Mouse (Mus musculus): ENCODE measurements around the gene Atg2a.
"Not testable (repeated sequence)": the region's sequence is repeated elsewhere in the genome, so short reads cannot be mapped to it uniquely, and the experiment has no call there.

The Atg2a gene

DNA sequence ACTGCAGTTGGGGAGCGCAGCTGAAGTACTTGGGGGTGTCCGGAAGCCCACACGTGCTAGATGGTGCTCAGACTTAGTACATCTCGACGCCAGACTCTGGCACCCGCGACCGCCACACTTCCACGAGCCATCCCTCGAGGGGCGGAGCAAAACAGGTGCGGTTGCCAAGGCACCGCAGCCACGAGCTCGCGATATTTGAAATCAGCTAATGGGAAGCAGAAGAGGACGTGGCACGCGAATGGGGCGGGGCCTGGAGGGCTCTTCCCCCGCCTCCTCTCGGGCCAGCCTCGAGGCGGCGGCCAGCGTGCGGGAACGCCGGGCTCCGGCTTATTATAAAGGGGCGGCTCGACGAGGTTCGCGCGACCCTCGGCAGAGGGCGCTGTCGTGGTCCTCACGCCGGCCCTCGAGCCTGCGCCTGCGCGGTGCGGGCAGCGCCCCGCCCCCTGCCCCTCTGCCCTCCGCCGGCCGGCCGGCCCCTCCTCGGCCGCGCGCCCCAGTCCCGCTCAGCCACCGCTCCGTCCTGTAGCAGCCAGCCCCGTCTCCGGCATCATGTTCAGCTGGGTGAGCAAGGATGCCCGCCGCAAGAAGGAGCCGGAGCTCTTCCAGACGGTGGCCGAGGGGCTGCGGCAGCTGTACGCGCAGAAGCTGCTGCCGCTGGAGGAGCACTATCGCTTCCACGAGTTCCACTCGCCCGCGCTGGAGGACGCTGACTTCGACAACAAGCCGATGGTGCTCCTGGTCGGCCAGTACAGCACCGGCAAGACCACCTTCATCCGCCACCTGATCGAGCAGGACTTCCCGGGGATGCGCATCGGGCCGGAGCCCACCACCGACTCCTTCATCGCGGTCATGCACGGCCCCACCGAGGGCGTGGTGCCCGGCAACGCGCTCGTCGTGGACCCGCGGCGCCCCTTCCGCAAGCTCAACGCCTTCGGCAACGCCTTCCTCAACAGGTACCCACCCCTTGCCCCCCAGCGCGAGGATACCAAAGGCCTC, 35.3 kb downstream of the Atg2a start, which contains the start of gene Ehd1:
TSS of gene Ehd1 (plus strand) at position 300 of the 996 bp plus-strand sequence.
- peak; percentile 99 for DNase-seq

GRCm38 (mm10) chr19:6277661-6278438, 36.4 kb downstream of the Atg2a start:
- peak; percentile 83 to 90 for DNase-seq

GRCm38 (mm10) chr19:6278439-6279073, 37.1 kb downstream of the Atg2a start:
- DNase-seq = no peak

DNA sequence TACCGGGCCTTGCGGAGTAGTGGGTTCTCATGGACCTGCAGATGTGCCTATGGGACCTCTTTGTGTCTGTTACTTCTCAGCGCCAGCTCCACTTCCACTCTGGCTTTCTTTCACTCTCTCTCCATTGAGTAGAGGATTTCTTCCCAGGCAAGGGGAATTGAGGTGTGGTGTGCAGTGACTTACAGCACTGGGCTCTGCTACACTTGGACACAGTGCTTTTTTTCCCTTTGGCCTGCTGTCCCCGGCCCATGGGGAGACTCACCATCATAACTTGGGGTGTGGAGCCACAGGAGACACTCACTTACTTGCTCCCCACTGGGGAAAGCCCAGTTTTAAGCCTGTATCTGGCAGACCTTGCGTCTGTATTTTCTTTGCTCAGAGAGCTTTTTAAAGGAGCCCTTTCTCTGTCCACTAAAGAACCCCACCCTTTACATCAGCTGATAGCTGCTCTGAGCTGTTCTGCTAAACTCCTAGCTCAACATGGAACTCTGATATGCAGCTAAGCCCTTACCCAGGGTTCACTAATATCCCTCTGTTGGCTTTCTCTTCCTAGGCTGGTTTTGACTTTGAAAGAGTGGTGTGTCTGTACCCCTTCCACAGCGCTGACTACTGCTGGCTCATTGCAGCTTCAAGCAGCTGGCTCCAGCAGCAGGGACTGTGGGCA, 38.1 kb downstream of the Atg2a start:
- no peak for DNase-seq

DNA sequence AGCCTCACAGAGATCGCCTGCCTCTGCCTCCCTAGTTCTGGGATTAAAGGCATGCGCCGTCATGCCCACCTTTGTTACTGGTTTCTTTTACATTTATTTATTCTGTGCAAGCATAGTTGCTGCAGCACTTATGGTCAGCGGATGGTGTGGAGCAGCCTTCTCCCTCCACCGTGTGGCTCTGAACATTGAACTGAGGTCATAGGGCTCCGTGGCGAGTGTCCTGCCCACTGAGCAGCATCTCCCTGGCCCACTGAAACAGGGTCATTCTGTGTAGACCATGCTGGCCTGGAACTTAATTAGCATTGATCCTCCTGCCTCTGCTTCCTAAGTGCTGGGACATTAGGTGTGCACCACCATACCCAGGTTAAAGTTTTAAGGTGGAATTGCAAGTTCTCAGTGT, 39.1 kb downstream of the Atg2a start:
- no peak for DNase-seq

GRCm38 (mm10) chr19:6281122-6282020, 39.9 kb downstream of the Atg2a start:
- DNase-seq = no peak

GRCm38 (mm10) chr19:6283001-6283400, 41.5 kb downstream of the Atg2a start:
- DNase-seq = no peak

GRCm38 (mm10) chr19:6284502-6284901, 43.0 kb downstream of the Atg2a start:
- no peak for DNase-seq

DNA sequence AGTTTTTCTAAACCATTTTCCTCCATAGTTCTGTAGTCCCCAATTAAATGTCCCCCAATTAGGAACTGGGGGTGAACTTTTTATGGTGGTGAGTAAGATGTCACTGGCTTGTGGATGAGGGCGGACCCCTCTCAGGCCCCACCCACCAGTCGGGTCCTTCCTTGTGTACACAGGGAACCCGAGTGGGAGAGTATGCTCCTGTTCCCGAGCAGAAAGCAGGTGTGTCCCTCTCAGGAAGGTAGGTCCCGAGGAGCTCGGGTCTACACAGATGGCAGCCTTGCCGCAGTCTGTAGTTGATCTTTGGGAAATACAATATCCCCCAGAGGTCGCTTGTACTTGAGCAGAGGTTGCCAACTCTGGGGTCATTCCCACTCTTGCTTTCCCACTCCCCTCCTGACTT, 43.8 kb downstream of the Atg2a start:
- DNase-seq = no peak

DNA sequence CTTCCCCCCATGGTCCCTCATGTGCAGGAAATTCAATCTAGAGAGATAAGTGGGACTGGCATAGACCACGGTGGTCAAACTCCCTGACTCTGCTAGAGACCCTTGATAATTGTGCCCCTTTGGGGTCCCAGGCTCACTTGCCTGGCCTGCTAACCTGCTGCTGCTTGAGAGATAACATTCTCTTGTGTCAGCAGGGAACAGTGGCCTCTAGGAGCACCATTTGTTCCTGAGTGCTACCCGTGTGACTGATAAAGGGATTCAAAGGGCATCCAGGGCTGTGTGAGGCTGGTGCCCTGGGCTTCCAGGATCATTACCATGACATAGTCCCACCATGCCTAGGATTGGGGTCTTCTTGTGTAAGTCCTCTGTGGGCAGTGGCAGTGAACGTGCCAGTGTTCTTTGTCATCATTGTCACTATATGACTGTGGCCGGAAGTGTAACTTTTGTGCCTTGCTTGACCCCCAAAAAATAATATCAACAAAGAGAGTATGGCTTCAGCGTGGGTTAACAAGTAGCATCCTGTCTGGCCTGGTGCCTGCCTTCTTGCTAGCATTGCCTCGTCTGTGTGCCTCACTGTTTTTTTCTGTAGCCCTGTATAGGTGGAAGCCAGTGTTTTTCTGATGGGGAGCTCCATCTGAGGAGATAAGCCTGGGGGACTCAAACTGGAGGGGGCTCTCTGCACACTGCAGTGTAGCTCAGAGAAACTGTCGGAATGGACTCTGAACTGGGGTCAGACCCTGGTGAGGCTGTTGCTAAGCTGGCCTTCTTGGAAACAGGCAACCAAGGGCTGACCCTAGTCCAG, 44.4 kb downstream of the Atg2a start:
- peak; percentile 62 to 77 for DNase-seq

- DNase-seq = no peak
Observed at GRCm38 (mm10) chr19:6286434-6287401, 45.2 kb downstream of the Atg2a start.

DNA sequence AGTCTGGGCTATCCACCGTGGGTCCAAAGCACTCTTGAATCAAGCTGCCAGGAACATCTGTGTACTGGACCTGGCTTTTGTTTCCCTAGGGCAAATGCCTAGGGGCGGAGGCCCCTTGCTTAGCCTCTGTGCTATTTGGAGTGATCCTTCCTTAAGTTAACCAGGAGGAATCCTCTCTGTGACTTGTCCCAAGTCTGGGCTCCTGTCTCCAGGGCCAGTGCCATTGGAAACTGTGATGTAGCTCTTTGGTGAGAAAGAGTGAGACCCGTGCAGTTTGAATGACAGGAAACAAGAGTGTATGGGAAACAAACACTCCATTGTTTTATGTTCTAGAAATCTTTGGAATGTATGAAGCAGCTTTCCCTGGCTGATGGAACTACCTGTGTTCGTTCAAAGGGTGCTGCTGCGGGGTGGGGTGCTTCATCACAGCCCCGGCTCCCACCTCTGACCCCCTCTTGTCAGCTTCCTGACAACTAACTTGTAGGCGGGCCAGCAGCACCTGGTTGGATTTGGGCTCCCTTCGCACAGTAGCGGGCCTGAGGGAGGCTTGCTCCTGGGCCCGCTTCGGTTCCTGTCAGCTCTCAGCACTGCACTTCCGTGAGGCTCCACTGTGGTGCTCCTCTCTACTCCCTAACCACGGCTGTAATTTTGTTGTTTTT, 46.9 kb downstream of the Atg2a start:
- DNase-seq = peak in 1 of 2 experiments; percentile 54

DNA sequence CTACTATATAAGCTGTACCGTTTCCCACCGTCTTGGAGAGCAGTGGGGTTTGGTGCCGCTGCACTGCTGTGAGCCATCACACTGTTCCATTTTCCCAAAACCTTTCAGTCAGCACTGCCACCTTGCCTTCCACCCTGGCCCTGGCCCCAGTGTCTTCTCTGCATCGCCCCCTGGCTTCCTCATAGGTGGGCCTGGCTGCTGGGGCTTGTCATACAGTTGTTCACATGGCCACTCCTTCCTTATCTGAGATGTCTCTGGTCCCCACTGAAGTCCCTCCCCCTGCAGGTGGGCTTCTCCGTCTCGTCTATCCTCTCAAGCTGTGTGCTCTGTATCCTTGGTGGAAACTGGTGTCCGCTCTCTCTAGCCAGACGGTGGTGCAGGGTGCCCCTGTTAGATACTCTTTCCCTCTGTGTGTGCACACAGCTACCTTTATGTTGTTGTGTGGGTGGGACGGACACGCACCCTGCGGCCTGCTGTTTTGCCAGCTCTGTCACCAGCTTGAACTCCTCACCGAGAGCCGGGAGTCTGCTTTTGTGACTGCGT, 48.3 kb downstream of the Atg2a start:
- no peak for DNase-seq

GRCm38 (mm10) chr19:6290720-6291116, 49.2 kb downstream of the Atg2a start:
- DNase-seq = not testable (repeated sequence)

DNA sequence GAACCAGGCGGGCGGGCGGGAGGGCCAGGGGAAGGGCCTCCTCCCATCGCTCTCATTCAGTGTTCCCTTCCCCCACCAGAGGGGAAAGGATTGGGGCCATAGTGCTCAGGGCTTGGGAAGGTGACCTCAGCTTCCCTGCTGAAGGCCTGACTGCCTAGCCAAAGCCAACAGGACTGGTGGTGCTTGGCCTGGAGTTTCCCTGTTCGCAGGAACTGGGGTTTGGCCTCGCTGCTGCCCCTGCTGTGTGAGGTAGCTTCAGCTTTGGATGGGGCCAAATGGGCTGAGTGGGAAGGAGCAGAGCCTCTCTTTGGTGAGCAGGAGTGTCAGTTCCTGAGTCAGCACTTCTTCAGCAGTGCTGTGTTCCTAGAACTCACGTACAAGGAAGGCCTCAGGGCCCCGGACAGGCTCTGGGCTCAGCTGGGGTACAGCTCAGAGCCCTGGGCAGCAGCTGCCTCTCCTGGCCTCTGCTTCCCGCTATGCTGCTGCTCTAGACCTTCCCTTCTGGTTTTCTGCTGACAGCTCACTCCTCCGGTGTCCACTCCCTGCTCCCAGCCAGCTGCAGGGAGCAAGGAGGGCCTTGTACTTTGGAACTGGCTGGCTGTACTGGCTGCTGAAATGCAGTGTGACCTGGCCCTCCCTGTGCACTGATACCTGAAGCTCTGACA, 49.8 kb downstream of the Atg2a start:
- no peak for DNase-seq

DNA sequence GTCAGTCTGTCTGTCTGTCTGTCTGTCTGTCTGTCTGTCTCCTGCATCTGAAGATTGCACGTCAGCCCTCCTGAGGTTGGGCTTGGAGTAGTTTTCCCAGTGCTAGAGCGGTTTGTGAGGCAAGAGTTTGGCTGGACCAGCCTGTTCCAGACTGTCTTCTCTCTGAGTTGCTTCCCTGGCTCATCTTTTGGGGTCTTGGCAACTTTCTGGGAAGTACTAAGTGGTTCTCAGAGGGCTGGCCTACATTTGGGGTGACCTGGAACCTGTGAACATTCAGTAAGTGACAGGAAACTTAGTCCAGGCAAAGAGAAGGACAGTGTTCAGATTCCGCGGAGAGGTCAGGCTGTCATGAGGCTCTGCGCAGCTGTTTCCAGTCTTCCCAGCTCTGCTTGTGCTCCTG, 50.8 kb downstream of the Atg2a start:
- no peak for DNase-seq

- DNase-seq = no peak
Observed at GRCm38 (mm10) chr19:6294301-6294700, 52.8 kb downstream of the Atg2a start.

Measured in lung, postnatal 4 days (tissue).